13 mouse cellular contexts compared by ENCODE assay signal in genomic region chr12:15718827-15719226, GRCm38 (mm10).
A peak's percentile ranks its signal among the peaks of the same experiment; 100 is the strongest.
DNase-seq lines count a peak whose midpoint lies in the region; ATAC-seq lines count a peak whose summit lies in the region.
"Had no signal": no experiment of that assay in that cellular context is flagged by ENCODE, and none has a peak within 500 bp of the region (broad histone marks: within the 10 kb centered on the region; RNA-seq: fewer than 3 reads in every experiment).

No protein-coding gene starts in this region.

- WGBS in hindbrain, embryonic 16.5 days = 74% methylated on average over 1 of the region's 1 CpGs
- WGBS in liver, embryonic 12.5 days (ENCODE audit: insufficient replicate concordance) = 68% methylated on average over 1 of the region's 1 CpGs

- no peak for ATAC-seq in hindbrain, embryonic 16.5 days
- ATAC-seq in liver, embryonic 12.5 days = no peak
- ATAC-seq: intestine, embryonic 16.5 days had no signal

- H3K27ac ChIP-seq in hindbrain, embryonic 16.5 days (ENCODE audit: low read depth, low read length) = no peak overlapping the region
- H3K27ac ChIP-seq in liver, embryonic 12.5 days = no peak overlapping the region
- H3K27ac ChIP-seq: embryonic facial prominence, embryonic 10.5 days had no signal

- H3K27me3 ChIP-seq in hindbrain, embryonic 16.5 days (replicated peaks; ENCODE audit: control insufficient read depth, insufficient read depth, low read length) = no peaks in the 10 kb centered on the region
- H3K27me3 ChIP-seq in liver, embryonic 12.5 days (replicated peaks) = no peaks in the 10 kb centered on the region

- H3K4me3 ChIP-seq in hindbrain, embryonic 16.5 days (ENCODE audit: low read length) = no peak overlapping the region
- no peak overlapping the region for H3K4me3 ChIP-seq in liver, embryonic 12.5 days
- H3K4me3 ChIP-seq: embryonic facial prominence, embryonic 10.5 days had no signal

- DNase-seq in adrenal gland, postnatal 10 days = peak; percentile 33
- no peak for DNase-seq in adrenal gland, adult 8-10 months
- peak; percentile 16 for DNase-seq in adrenal gland, postnatal 25 days
- DNase-seq in heart, postnatal 4 days = peak; percentile 24
- peak; percentile 76 to 77 for DNase-seq in kidney, postnatal 36 days
- no peak for DNase-seq in layer of hippocampus, postnatal 25 days (ENCODE audit: extremely low spot score in 1 of 2, low spot score in 1 of 2)
- DNase-seq: cerebellum, adult 8-10 months; right cerebral cortex, postnatal 14 days; thymus, adult 2 months had no signal

- no peaks in the 10 kb centered on the region for H3K9me3 ChIP-seq in hindbrain, embryonic 16.5 days (ENCODE audit: control insufficient read depth, low read length)
- no peaks in the 10 kb centered on the region for H3K9me3 ChIP-seq in liver, embryonic 12.5 days (replicated peaks)
- H3K9me3 ChIP-seq: embryonic facial prominence, embryonic 10.5 days had no signal

- H3K36me3 ChIP-seq in hindbrain, embryonic 16.5 days (ENCODE audit: control insufficient read depth, insufficient read depth, low read length) = no peaks in the 10 kb centered on the region
- H3K36me3 ChIP-seq in liver, embryonic 12.5 days = no peaks in the 10 kb centered on the region
- H3K36me3 ChIP-seq: embryonic facial prominence, embryonic 10.5 days had no signal

- H3K4me1 ChIP-seq in hindbrain, embryonic 16.5 days (ENCODE audit: control insufficient read depth, insufficient read depth, low read depth, low read length) = no peaks in the 10 kb centered on the region
- H3K4me1 ChIP-seq in liver, embryonic 12.5 days = no peaks in the 10 kb centered on the region

- no peak overlapping the region for H3K4me2 ChIP-seq in hindbrain, embryonic 16.5 days (ENCODE audit: low read length)
- H3K4me2 ChIP-seq in liver, embryonic 12.5 days = no peak overlapping the region

- H3K9ac ChIP-seq in hindbrain, embryonic 16.5 days (ENCODE audit: low read depth, low read length) = no peak overlapping the region
- H3K9ac ChIP-seq in liver, embryonic 12.5 days = no peak overlapping the region

Comparison
In these comparisons a context has a peak if more than half of its experiments do, and no peak if none do; other contexts are left out.
1. DNase-seq: peak in adrenal gland, postnatal 10 days (single experiment), adrenal gland, postnatal 25 days (single experiment), heart, postnatal 4 days (single experiment) and kidney, postnatal 36 days (2 of 2); none in adrenal gland, adult 8-10 months (single experiment) and layer of hippocampus, postnatal 25 days (0 of 2).